Mouse (Mus musculus) stomach, embryonic 14.5 days (tissue): Measurements from ENCODE around the gene Padi4. TPM values are rescaled to one million over a fixed set of nuclear protein-coding genes. Genes with fewer than 3 reads are reported as not detected.

Source experiments
- ATAC-seq: fragments of 200-750 bp; cut with Nextera tagmentation; 2 replicates; pipeline ENCODE4 v1.8.0; 2017; ENCODE audit warnings: low read depth, moderate TSS enrichment; ENCODE audit not compliant: insufficient number of reproducible peaks, insufficient read depth, low FRiP score
- H3K27ac ChIP-seq: fragments of 300-500 bp; sonication (generic); 2 replicates; pipeline ENCODE4 v1.5.1; 2014; ENCODE audit warnings: mild to moderate bottlenecking, low read length, moderate library complexity, mixed read lengths
- H3K27me3 ChIP-seq: fragments of 300-500 bp; sonication (generic); 2 replicates; pipeline ENCODE4 v1.6.1; 2014; ENCODE audit warnings: low read length, control low read depth, mixed read lengths; ENCODE audit not compliant: control insufficient read depth, insufficient read depth
- H3K36me3 ChIP-seq: fragments of 300-500 bp; sonication (generic); 2 replicates; pipeline ENCODE4 v1.6.1; 2014; ENCODE audit warnings: mild to moderate bottlenecking, control low read depth, low read length, moderate library complexity, mixed read lengths; ENCODE audit not compliant: control insufficient read depth, insufficient read depth
- H3K4me1 ChIP-seq: fragments of 300-500 bp; sonication (generic); 2 replicates; pipeline ENCODE4 v1.6.1; 2014; ENCODE audit warnings: low read length, control low read depth, mixed read lengths; ENCODE audit not compliant: control insufficient read depth, insufficient read depth
- H3K4me2 ChIP-seq: fragments of 300-500 bp; sonication (generic); replicated peaks from 2 replicates; pipeline ENCODE4 v1.6.1; 2014; ENCODE audit warnings: low read depth, low read length, control low read depth
- H3K4me3 ChIP-seq: fragments of 300-500 bp; sonication (generic); 2 replicates; pipeline ENCODE4 v1.5.1; 2014; ENCODE audit warnings: low read depth, low read length, control low read depth
- H3K9ac ChIP-seq: fragments of 300-500 bp; sonication (generic); replicated peaks from 2 replicates; pipeline ENCODE4 v1.6.1; 2014; ENCODE audit warnings: low read depth, mild to moderate bottlenecking, control low read depth, low read length, moderate library complexity, mixed read lengths
- H3K9me3 ChIP-seq: fragments of 300-500 bp; sonication (generic); 2 replicates; pipeline ENCODE4 v1.6.1; 2016; ENCODE audit warnings: low read depth, low read length, control low read depth; ENCODE audit not compliant: control insufficient read depth
- WGBS: fragments of 180-500 bp; shearing (Covaris S2); extraction: QIAGEN DNeasy Blood & Tissue Kit; methylation state at CpG from one replicate; pipeline ENCODE4 v1.1.7; 2014; 5-methylcytosine and 5-hydroxymethylcytosine counted together
- microRNA-seq: library from miRNA; unstranded; fragments of <30 nt; microRNA quantifications from one replicate; pipeline ENCODE4, GENCODE M21; 2016
- polyA plus RNA-seq: library from polyadenylated mRNA; unstranded; fragments of >200 nt; fragmentation: Nextera tagmentation; extraction: Ambion mirVana; gene quantifications from 2 replicates; pipeline ENCODE4 v1.2.1, GENCODE M21; 2014

Padi4 gene
- polyA plus RNA-seq, 1 experiment from 2014 or later: 1.7 TPM

GRCm38 (mm10) chr4:140701049-140701715 lies 72.9 kb downstream of the Padi4 start:
- peak overlapping the region; percentile 78 for H3K4me2 ChIP-seq
- peak overlapping the region; percentile 81 for H3K4me3 ChIP-seq
- peaks cover 21% of the 10 kb centered on the region for H3K4me1 ChIP-seq
- H3K27me3 ChIP-seq: 0 out of 2 replicates have a peak, but pooled peaks cover 3% of the 10 kb centered on the region
- H3K36me3 ChIP-seq: peaks cover 10% of the 10 kb centered on the region
- H3K9me3 ChIP-seq: no peaks in the 10 kb centered on the region
- WGBS: under 1% methylated on average over 61 of the region's 61 CpGs
- H3K9ac ChIP-seq: peak overlapping the region; percentile 94
- peak overlapping the region; percentile 98 for H3K27ac ChIP-seq
- ATAC-seq: peak; percentile 79

- H3K9ac ChIP-seq: peak within 1 kb of the TSS; percentile 94
- peaks cover 4% of the 10 kb centered on the region; the same call in 1 of the 2 replicates for H3K36me3 ChIP-seq
- 0 out of 2 replicates have a peak, but pooled peaks cover 3% of the 10 kb centered on the region for H3K27me3 ChIP-seq
- no peaks in the 10 kb centered on the region for H3K9me3 ChIP-seq
- no peak for ATAC-seq
- WGBS: 8% methylated on average over 20 of the region's 20 CpGs
- peak within 1 kb of the TSS; percentile 81 for H3K4me3 ChIP-seq
- peaks cover 18% of the 10 kb centered on the region for H3K4me1 ChIP-seq
- H3K4me2 ChIP-seq: peak within 1 kb of the TSS; percentile 78
- peak within 1 kb of the TSS; percentile 98 for H3K27ac ChIP-seq
Observed at GRCm38 (mm10) chr4:140700269-140701018, 73.6 kb downstream of the Padi4 start, which contains the start of gene Rcc2. Gene Rcc2 (plus strand): TSS chr4:140700541.

DNA sequence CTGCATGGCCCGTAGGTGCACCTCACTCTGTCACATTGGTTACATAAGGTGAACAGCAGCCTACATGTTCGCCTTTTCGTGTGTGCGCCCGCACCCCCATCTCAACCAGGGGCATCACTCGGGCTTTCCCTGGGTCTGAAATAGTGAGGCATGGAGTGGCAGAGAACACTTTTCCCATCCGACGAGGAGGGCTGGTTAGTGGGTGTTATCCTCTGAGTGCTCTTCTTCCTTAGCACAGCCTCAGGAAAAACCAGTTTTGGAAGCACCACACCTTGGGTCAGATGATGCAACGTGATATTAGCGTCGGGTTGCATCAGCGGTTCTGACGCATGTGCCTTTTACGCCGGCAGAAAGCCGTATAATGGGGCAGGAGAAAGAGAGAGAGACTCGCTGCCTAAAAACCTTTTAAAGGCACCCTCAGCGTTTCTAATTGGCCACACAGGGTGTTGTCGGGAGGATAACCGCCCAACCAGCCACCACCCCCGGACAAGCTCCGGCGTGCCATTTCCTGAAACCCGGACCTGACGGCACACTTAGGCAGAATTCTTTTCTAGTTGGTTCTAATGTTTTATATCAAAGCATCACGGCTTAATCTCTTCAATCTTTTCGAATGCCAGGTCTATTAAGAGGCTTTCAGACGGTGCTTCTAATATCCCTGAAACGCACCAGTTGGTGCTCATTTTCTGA lies 74.5 kb downstream of the Padi4 start:
- no peaks in the 10 kb centered on the region for H3K9me3 ChIP-seq
- no peak for ATAC-seq
- H3K4me1 ChIP-seq: peaks cover 18% of the 10 kb centered on the region; the same call in 1 of the 2 replicates
- H3K4me3 ChIP-seq: peak overlapping the region; percentile 81
- 5% methylated on average over 29 of the region's 29 CpGs for WGBS
- peak overlapping the region; percentile 58 for H3K27ac ChIP-seq
- H3K27me3 ChIP-seq: 0 out of 2 replicates have a peak, but pooled peaks cover 3% of the 10 kb centered on the region
- H3K4me2 ChIP-seq: peak overlapping the region; percentile 78
- H3K9ac ChIP-seq: no peak overlapping the region
- H3K36me3 ChIP-seq: 0 out of 2 replicates have a peak, but pooled peaks cover 3% of the 10 kb centered on the region

Small RNA genes within 50 kb of the gene (microRNA-seq; reads per million reads assigned to microRNA genes)
- not detected for gene Gm25951

Other genes with a start within 250 kb of the Padi4 start
- 9.9 and 10.5 TPM in 2 replicates for gene Arhgef10l, start 108.2 kb downstream of the Padi4 start, polyA plus RNA-seq
- gene Rcc2, start 73.7 kb downstream of the Padi4 start, polyA plus RNA-seq: 26.2 and 26.6 TPM in 2 replicates
- not detected in 2 replicates for gene Padi6, start 31.6 kb downstream of the Padi4 start, polyA plus RNA-seq
- not detected in 2 replicates for gene Padi3, start 36.4 kb upstream of the Padi4 start, polyA plus RNA-seq
- 0.08 and 0.13 TPM in 2 replicates for gene Padi1, start 71.5 kb upstream of the Padi4 start, polyA plus RNA-seq
- 0.88 and 1.5 TPM in 2 replicates for gene Padi2, start 132.1 kb upstream of the Padi4 start, polyA plus RNA-seq
- 388 and 401 TPM in 2 replicates for gene Sdhb, start 187.0 kb upstream of the Padi4 start, polyA plus RNA-seq
- gene Atp13a2, start 212.6 kb upstream of the Padi4 start, polyA plus RNA-seq: 36.0 and 37.1 TPM in 2 replicates
- gene Mfap2, start 236.2 kb upstream of the Padi4 start, polyA plus RNA-seq: 633 and 721 TPM in 2 replicates